Mouse (Mus musculus) retina, postnatal 1 day (tissue): ENCODE measurements around the gene Insc.
"Not testable (repeated sequence)": the region's sequence is repeated elsewhere in the genome, so short reads cannot be mapped to it uniquely, and the experiment has no call there.

Experiments
- DNase-seq: peaks from one replicate; pipeline ENCODE4 v3.0.0-alpha.2; 2012

Gene Insc

DNA sequence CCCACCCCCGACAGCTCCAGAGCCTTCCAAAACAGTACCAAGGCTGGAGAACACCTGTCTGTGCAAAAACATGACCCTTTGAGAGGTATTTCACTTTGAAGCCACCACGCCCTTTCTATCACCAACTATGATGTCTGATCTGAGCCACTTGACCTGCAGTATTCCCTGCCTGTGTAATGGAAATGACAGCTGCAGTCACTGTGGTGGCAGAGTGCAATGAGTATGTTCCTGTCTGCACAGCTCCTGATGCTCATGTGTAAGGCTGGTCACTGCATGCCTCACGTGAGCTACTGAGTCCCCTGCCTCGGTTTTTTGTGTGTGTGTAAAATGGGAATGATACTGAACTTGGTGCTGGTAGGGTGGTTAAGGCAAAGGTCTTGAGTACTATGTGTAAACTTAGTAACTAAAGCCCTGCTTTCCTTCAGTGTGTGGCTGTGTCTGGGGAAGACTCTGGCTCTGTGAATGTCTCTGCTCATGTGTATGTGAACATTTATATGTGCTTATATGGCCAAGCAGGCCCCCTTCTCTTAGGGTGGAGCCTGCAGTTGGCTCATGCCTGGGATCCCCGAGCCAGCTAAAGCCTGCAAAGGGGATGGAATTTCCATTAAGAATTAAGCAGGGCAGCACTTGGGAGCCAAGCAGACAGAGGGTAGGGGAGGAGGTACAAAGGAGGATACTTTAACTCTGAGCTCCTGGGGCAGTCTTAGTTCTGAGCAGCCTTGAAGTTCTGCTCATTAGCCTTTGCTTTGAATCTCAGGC lies at the start of gene Insc:
Insc (plus strand) TSS at position 673 of the 759 bp plus-strand sequence.
- DNase-seq: no peak

DNA sequence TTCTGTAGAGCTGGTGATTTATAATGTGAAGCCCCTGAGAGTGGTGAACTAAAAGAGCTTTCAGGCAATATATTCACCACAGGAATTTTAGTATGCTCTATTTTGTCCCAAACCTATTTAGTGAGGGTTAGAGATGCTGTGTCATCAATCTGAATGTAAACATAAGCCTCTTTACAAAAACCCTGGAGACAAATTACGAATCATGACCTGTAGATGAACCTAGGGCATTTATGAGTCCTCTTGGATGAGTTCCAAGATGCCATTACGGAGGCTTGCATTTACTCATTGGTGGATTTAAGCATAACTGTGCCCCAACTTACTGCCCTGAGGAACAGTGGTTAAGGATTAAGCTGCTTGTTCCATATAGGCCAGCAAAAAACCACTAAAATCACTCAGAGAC lies 42.6 kb upstream of the Insc start:
- DNase-seq: peak; percentile 57

DNA sequence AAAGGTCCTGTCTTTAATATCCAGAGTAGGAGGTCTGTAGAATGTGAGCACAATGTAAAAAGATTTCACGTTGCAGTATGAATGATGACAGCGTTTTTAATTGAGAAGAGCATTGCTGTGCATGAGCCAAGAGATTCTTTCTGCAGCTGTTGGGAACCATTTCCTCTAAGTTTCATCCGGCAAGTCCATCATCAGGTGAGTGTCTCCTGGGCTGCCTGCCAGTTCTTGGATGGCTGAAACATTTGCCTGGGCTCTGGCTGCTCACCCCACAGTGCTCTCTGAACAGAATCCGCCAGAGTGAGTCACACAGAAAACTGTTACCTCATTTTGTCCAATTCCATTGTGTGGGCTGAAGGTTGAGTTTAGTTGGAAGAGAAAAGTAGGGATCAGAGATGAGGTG lies 36.8 kb upstream of the Insc start:
- no peak for DNase-seq

DNA sequence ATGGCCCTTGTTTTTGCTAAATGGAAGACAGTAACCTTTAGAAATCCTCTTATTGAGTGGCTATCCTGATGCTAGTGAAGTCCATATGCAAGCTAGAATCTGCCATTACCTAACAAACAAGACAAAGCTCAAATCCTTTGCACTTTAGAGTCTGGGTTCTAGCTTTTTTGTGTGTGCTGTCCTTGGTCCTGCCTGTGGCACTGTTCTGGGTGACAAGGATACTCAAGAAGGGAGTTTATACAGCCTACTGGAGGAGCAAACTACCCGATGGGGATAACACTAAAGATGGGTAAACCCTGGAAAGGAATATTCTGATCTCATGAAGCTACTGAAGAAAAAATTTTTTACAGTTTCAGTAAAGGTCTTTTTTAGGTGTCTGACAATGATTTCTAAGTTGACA lies 36.1 kb upstream of the Insc start:
- DNase-seq: no peak

DNA sequence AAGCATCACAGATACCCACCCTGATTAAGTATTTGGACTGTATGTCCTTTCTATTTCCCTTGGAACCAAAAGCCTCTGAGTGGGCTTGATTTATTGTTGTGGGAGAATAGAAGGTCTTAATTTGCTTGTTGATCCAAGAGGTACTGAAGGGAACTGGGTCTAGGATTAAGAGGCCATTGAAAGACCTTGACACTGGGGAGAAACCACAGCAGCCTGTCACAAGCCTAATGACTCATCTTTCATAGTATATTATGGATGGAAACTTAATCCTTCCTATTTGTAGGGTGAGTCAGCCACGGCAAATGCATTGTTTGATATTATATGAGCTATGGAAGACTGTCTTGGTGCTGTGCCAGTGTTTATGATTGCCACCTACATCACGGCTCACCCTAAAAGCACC lies 33.1 kb upstream of the Insc start:
- DNase-seq: no peak

DNA sequence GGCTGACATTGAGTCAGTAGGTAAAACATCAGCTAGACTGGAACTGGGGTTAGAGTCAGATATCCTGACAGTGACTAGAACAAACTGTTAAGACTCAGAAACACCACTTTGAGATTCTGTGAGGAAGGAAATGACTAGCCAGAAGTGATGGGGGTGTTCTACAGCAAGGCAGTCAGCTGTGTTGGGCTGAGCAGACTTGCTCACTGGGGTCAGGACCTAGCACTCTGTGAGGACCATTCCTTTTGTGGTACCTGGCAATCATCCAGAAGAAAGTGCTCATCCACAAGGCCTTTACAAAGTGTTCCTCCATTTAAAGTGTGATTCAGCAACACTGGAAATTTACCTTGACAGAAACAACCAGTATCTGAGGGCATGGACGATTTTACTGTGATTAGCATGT lies 31.0 kb upstream of the Insc start:
- DNase-seq: no peak

DNA sequence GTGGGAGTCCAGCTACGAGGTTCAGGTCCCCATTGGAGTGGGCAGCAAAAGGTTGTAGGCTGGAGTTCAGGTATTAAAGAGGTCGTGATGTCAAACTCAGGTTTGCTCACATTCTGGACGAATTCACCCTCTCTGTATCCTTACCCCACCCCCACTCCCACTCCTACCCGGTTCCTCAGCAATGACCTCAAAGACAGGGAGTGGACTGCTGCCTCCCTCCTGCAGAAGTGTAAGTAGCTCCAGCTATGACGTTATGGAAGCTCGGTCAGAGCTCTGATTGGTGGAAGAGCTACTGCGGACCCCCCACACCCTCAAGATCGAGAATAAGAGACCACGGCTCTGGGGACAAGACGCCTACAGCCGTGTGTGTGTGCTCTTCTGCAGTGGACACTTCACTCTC lies 25.2 kb upstream of the Insc start, which contains the start of gene Calcb:
Calcb (plus strand) TSS at position 344 of the 400 bp plus-strand sequence.
- peak; percentile 24 for DNase-seq

DNA sequence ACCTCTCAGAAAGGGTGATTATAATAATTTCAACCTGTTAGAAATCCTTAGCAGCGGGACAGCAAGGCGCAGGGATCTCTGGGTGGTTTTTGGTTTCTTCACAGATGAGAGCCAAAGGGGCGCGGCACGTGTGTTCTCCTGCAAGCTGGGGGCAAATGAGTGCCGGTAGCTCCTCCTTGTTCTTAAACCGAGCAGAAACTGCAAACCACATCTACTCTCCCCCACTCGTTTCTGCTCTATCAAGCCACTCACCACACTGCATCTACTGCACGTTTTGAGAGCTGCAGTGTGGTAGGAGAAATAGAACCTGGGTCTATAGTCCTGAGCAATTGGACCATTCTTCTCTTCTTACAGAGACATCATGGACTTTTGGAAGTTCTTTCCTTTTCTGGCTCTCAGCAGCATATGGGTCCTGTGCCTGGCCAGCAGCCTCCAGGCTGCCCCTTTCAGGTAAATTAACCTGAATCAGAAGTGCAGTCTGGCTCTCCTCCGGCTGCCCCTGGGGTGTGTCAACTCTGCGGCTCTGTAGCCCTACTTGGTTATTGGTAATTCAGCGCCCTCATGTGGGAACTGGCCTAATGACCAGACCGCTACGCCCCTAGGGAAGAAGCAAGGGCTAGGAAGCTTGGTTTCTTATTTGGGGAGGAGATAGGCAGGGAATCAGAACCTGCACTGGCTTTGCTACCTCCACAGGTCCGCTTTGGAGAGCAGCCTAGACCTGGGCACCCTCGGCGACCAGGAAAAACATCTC lies 23.9 kb upstream of the Insc start:
- peak; percentile 62 for DNase-seq

DNA sequence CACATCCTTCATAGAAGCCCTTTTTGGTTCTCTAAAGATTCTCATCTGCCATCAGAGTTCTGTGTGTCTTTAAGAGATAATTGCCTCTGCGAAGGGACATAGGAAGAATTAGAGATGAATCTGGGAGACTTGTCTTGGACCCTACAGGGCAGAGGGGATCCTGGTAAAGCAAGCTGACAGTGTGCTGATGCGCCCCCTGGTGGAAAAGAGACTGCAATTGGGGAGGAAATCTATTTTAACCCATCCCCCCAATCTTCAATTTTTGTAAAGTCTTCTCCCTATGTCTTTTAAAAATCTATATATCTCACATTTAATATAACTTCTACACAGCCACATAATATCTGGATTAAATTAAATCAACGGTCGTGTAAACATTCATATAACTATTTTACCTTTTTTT lies 13.8 kb upstream of the Insc start:
- peak; percentile 28 for DNase-seq

DNA sequence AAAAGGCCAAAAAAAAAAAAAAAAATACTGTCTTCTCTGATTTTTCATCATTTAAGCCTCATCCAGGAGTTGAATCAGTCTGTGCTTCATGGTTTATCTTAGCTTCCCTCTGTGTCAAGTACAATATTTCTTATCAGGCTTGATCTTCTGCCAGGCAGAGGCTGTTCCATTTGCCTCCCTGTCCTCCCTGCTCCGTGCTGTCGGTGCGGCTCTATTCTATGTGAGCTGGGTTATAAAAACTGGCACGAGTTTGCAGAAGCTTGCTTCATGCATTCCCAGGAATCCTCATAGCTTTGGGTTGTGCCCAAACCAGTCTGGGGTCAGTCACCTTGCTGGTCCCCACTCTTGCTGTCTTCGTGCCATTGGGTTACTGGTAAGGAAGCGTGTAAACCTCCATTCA lies 12.3 kb upstream of the Insc start:
- no peak for DNase-seq

DNA sequence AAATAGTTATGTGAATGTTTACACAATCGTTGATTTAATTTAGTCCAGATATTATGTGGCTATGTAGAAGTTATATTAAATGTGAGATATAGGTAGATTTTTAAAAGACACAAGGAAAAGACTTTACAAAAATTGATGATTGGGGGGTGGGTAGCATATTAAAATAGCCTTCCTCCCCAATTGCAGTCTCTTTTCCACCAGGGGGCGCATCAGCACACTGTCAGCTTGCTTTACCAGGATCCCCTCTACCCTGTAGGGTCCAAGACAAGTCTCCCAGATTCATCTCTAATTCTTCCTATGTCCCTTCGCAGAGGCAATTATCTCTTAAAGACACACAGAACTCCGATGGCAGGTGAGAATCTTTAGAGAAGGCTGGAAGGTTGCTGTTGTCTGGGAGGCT lies 11.8 kb upstream of the Insc start:
- DNase-seq: not testable (repeated sequence)

DNA sequence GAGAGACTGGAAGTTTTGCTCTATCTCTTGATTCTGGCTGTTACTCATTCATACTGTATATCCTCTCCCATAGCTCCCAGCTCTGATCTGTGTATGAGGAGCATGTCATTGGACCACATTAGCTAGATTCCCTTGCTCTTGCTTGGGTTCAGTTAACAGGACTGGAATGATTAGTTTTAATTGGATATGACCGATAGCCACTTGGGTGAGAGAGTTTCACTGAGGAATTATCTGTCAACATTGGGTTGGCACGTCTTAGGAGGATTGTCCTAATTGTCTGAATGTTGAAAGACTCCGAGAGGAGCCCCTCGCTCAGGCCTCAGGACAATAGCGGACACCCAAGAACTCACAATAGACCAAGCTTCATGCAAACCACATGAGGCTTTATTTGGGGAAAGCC lies 7.2 kb upstream of the Insc start:
- peak; percentile 71 for DNase-seq

DNA sequence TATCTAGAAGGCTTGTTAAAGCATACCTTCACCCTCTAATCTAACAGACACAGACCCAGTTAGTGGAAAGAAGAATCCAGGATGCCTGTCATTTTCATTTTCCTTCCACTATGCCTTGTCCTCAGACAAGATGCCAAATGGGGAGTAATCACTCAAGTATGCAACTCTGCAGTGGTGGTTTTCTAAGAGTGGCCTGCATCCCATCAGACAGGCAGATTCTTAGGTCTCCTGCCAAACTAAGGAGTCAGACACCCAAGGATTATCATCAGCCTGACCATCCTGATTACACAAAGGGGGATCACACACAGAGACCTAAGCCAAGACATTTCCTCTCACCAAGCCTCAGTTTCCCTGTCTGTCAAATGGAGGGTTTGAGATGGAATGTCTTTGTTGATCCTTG lies 5.3 kb upstream of the Insc start:
- DNase-seq: no peak

DNA sequence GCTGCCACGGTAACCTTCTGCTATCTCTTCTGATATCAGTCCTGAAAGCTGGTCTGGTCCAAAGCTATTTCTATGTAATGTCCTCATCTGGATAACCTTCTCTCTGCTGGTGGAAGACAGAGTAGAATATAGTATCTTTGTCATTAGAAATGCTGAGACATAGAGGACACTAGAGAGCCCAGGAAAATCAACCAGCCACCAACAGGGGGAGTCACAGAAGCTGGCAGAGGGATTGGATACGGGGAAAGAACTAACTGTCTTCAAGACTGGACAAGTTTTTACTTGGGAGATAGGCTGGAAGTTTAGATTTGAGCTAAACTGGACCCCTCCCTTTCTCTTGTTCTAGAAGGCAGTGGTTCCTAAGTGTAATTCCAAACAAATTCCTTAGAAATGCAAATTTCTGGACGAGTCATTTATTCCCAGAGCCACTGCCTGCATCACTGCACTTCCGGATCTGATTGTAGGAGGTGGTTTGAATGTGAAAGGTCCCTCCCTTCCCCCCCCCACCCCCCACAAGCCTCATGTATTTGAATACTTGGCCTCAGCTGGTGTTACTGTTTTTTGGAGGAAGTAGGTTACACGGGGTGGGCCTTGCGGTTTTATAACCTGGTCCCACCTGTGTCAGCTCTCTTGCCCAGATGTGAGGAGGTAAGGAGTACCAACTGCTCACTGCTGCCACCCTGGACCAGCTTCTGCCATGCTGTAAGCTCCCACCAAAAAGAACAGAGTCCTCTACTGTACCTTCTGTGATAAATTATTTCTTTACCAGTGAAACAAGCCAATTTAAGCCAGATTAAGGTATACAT lies 2.9 kb upstream of the Insc start:
- DNase-seq: no peak

DNA sequence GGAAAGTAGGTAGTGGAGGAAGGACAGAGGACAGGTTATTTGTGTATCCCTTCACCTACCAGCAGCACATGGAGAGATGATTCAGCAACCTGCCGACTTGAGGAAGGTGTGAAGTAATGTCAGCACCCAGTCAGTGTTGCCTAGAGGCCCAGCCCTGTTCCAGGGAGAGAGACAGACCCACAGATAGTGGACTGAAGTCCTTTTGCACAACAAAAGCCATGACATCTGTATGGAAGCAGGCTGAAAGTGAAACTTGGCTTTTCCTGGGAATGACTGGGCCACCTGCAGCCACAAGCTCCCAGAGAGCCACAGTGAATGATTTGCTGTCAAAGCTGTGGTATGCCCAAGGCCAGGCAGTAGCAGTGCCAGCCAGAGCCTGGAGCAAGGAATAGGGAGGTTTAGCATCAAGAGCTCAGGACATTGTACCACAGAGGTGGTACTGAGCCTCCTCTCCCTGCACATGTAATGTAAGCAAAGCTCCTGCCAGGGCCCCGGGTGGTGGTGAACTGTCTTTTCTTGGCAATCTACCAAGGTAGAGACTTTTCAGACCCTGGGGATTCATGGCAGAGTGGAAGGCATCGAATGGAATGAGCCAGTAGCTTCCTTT lies 1.2 kb downstream of the Insc start:
- no peak for DNase-seq

DNA sequence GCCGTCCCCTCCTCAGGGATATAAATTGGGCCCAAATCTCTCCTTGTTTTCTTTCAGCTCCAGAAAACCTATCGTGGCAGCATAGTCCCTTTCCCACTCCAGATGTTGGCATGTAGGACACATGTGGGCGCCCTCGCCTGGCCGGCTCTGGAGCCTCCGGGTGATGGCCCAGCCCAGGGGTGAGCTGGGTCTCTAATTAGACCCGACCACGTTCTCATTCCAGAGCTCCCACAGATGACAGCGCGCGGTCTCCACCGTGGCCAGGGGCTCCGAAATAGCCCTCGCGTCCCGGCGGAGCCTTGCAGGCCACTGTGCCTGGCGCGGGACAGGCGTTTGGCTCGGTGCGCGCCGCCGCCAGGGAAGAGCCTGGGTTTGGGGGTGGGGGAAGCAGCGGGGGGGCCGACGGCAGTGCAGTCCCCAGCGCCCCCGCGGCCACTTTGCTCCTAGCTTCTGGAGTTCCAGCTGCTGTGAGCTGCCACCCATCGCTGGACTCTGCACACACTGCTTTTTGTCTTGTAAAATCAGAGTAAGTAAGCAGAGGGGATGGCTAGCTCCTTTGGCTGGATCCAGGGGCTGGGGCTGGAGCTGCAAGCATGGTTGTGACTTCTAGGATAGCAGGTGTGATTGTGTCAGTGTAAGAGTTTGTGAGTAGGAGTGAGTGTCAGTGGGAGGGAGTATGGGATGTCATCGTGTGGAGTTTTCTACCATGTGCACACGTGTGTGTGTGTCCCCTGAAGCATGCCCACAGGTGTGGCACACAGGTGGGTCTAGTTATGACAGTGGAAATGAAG lies 2.2 kb downstream of the Insc start:
- DNase-seq: peak; percentile 54

DNA sequence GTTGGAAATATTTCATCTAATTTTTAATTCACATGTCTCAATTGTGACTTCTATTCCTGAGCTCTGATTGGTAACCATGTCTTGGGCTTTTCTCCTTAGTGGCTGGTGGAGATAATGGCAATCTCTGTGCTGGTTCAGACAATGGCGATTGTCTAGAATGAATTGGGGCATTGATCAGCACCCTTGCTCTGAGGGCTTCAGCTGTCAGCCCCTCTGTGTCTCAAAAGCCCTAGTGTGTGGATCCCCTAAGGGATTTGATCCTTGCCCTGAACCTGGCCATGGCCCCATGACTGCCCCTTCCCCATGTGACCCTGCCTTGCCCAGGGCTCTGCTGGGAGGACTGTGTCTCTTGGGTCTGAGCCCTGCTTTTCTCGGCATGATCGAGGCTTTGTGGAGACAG lies 4.1 kb downstream of the Insc start:
- DNase-seq: peak; percentile 43

DNA sequence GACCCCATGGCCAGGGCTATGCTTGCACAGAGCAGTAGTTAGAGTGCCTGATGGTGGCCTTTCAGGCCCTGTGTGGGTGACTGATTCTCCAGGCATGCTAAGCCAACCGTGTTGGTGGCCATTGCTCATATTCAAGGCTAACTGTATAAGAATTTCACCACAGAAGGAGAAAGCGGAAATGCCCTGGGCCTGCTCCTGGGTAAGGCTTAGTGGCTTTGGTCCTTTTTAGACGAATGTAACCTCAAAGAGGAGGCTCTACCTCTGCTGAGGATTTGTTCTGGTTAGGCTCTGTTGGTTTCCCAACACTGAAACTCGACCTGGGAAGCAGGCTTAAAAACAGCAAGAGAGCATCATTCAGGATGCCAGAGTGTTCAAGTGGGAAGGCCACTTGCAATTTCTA lies 4.7 kb downstream of the Insc start:
- no peak for DNase-seq

DNA sequence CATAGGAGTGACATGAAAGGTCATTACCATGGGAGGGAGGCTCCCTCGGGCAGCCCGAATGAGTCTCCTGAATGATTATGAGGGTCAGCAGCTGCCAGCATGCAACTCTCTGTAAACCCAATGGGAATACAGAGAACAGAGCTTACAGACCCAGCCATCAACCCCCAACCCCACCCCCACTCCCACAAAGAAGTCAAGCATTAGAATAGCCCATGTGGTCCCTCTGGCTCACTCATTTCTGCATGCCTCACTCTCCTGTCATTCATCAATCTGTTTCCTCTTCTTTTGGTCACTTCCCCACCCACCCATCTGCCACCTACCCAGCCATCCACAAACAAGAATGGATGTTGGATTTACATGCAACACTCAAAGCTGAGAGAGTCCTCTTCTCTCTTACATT lies 10.0 kb downstream of the Insc start:
- no peak for DNase-seq

DNA sequence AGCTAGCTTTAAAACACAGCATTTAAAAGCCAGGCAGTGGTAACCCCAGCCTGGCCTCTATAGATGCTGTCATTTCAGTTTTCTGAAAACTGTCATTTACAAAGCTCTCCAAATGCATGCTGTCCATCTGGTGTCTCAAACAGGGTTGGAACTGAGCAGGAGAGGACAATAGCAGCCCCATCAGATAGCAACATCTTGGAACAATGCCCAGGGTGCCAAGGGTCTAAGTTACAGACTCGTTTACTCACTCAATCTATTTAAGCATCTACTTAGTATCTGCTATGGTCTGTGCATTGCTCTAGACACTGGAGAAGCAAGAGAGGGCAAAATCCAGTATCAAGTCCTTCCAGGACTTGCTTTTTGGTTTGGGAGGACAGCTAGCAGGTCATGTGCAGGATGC lies 10.7 kb downstream of the Insc start:
- no peak for DNase-seq

DNA sequence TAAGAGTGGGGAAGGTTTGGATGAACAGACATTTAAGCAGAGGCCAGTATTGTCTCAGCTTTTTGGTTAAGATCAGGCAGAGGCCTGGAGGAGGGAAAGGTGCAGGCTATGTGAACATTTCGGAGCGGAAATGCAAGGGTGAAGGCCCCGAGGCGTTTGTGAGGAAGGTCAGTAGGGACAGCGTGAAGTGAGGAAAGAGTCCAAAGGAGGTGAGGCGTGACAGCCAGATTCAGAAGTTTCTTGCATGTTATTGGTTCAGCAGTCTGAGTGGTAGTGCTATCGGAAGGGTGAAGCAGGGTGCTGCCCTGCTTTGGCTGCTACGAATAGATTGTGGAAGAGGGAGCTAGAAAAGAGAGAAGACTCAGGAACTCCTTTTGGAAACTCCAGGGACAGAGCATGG lies 11.1 kb downstream of the Insc start:
- DNase-seq: no peak

DNA sequence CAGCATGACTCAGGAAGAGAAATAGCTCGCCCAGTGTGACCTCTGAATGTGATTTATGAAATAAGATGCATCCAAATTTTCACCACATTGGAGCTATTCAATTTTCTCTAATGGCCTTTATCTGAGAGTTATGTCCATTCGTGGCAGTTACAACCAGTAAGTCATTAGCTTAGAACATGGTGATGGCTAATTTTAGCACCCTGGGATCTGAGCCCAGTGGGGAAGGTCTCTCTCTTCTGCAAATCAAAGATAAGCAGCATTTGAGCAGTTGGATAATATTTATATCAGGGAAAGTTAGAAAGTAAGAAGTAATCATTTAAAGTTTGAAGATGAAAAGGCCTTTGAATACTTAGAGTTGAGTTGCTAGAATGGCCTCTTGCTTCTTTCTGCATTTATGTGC lies 19.2 kb downstream of the Insc start:
- DNase-seq: no peak
